Mouse (Mus musculus) CH12.LX (cell line): ENCODE measurements around the gene Zfp799.

ENCODE experiments used
- CTCF ChIP-seq, 2 experiments: IDR thresholded peaks in 1 of 2; conservative IDR thresholded peaks in 1 of 2; 2 replicates each; pipeline ENCODE4 v1.5.1; 2011 to 2012; ENCODE audit warnings: low read depth in 2 of 2, low read length in 2 of 2, improper control_type of control experiment in 1 of 2, inconsistent platforms in 1 of 2, mild to moderate bottlenecking in 1 of 2, moderate library complexity in 1 of 2
- GABPA ChIP-seq: IDR thresholded peaks from 2 replicates; pipeline ENCODE4 v1.6.1; 2012; ENCODE audit warnings: low read depth, low read length, improper control_type of control experiment, inconsistent platforms; ENCODE audit not compliant: insufficient replicate concordance
- JUND ChIP-seq: conservative IDR thresholded peaks from 2 replicates; pipeline ENCODE4 v1.6.1; 2011; ENCODE audit warnings: low read depth, low read length, improper control_type of control experiment
- MAX ChIP-seq: IDR thresholded peaks from 2 replicates; pipeline ENCODE4 v1.6.1; 2011; ENCODE audit warnings: low read length, improper control_type of control experiment
- MEF2A ChIP-seq: IDR thresholded peaks from 2 replicates; pipeline ENCODE4 v1.6.1; 2014; ENCODE audit warnings: low read depth, mild to moderate bottlenecking, inconsistent platforms, low read length, improper control_type of control experiment, borderline replicate concordance
- TBP ChIP-seq: conservative IDR thresholded peaks from 2 replicates; pipeline ENCODE4 v1.6.1; 2011; ENCODE audit warnings: low read depth, low read length, improper control_type of control experiment
- TCF12 ChIP-seq: IDR thresholded peaks from 2 replicates; pipeline ENCODE4 v1.6.1; 2014; ENCODE audit warnings: low read depth, mild to moderate bottlenecking, inconsistent platforms, low read length, improper control_type of control experiment

GRCm38 (mm10) chr17:32871483-32871882 is 41.4 kb upstream of the Zfp799 start:
- TF ChIP-seq MEF2A, result no peak
- TF ChIP-seq JUND, result no peak
- TF ChIP-seq MAX, result no peak
- no peak for TF ChIP-seq TBP
- no peak for TF ChIP-seq TCF12
- no peak for TF ChIP-seq CTCF (conservative IDR thresholded peaks at IDR 0.05 in 1 of 2, IDR thresholded peaks at IDR 0.05 in 1 of 2; ENCODE audit: low read depth in 2 of 2, low read length in 2 of 2)
- TF ChIP-seq GABPA, result no peak
